Comparison of ENCODE assay signal across 9 mouse cellular contexts in the genomic region with DNA sequence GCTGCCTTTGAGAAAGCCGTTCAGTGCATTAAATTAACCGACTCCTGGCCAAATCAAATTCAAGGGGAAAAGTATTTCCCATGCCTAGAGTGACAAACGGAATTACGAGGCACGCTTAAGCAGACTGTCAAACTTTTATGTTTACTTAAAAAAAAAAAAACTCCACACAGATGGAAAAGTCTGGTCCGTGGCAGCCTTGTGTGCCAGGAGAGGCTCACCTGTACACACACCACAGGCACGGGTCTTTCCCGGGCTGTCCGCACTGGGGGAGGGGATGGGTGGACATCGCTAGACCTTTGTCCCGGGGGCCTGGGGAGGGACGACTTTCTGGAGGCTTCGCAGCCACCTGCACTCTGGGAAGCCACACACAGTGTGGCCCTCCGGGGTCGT. TPM values are rescaled to one million over a fixed set of nuclear protein-coding genes. Genes with fewer than 3 reads are reported as not detected.
DNase-seq lines count a peak whose midpoint lies in the region; ATAC-seq lines count a peak whose summit lies in the region.
"Had no signal": no experiment of that assay in that cellular context is flagged by ENCODE, and none has a peak within 500 bp of the region (broad histone marks: within the 10 kb centered on the region; RNA-seq: fewer than 3 reads in every experiment).

No protein-coding gene starts in this region.

- peaks cover 34% of the 10 kb centered on the region; the same call in 1 of the 2 replicates for H3K79me2 ChIP-seq in macrophage (ENCODE audit: inconsistent target)

- under 1% methylated on average over 15 of the region's 15 CpGs for WGBS in heart, embryonic 16.5 days
- WGBS in hindbrain, embryonic 12.5 days = 0% methylated on average over 15 of the region's 15 CpGs
- WGBS in macrophage (ENCODE audit: missing documents) = 5% methylated on average over 14 of the region's 15 CpGs

- H3K4me1 ChIP-seq in heart, embryonic 16.5 days (ENCODE audit: control insufficient read depth, insufficient read depth, low read length) = peaks cover 20% of the 10 kb centered on the region
- peaks cover 27% of the 10 kb centered on the region for H3K4me1 ChIP-seq in hindbrain, embryonic 12.5 days

- H3K36me3 ChIP-seq in heart, embryonic 16.5 days (ENCODE audit: control insufficient read depth, insufficient read depth) = no peaks in the 10 kb centered on the region
- no peaks in the 10 kb centered on the region for H3K36me3 ChIP-seq in hindbrain, embryonic 12.5 days
- H3K36me3 ChIP-seq in macrophage (ENCODE audit: inconsistent target) = no peaks in the 10 kb centered on the region

- peak overlapping the region; percentile 80 for H3K4me3 ChIP-seq in heart, embryonic 16.5 days (ENCODE audit: low read length)
- peak overlapping the region; percentile 94 for H3K4me3 ChIP-seq in hindbrain, embryonic 12.5 days
- peak overlapping the region; percentile 8; the same call in 1 of the 2 replicates for H3K4me3 ChIP-seq in macrophage (ENCODE audit: inconsistent target)

- H3K4me2 ChIP-seq in heart, embryonic 16.5 days (ENCODE audit: low read depth, low read length) = peak overlapping the region; percentile 99
- H3K4me2 ChIP-seq in hindbrain, embryonic 12.5 days (replicated peaks) = peak overlapping the region; percentile 98

- H3K9me3 ChIP-seq in heart, embryonic 16.5 days (replicated peaks; ENCODE audit: control insufficient read depth, low read length) = peaks cover under 1% of the 10 kb centered on the region
- H3K9me3 ChIP-seq in hindbrain, embryonic 12.5 days (replicated peaks) = no peaks in the 10 kb centered on the region

- H3K27ac ChIP-seq in heart, embryonic 16.5 days (ENCODE audit: low read length) = peak overlapping the region; percentile 97
- peak overlapping the region; percentile 100 for H3K27ac ChIP-seq in hindbrain, embryonic 12.5 days
- no peak overlapping the region for H3K27ac ChIP-seq in macrophage

- H3K27me3 ChIP-seq in heart, embryonic 16.5 days (ENCODE audit: control insufficient read depth, insufficient read depth, low read length) = no peaks in the 10 kb centered on the region
- no peaks in the 10 kb centered on the region for H3K27me3 ChIP-seq in hindbrain, embryonic 12.5 days

- no peak; the same call in 1 of the 2 replicates for ATAC-seq in heart, embryonic 16.5 days (replicated peaks; ENCODE audit: extremely low read depth, insufficient read depth, low FRiP score)
- peak; percentile 49 for ATAC-seq in hindbrain, embryonic 12.5 days (ENCODE audit: low FRiP score)

- peak overlapping the region; percentile 98 for H3K9ac ChIP-seq in heart, embryonic 16.5 days (ENCODE audit: low read length)
- H3K9ac ChIP-seq in hindbrain, embryonic 12.5 days = peak overlapping the region; percentile 100

- DNase-seq in heart, adult 18-20 months = no peak
- peak; percentile 27 for DNase-seq in adipocyte (ENCODE audit: low spot score)
- DNase-seq in urinary bladder, postnatal 14 days (ENCODE audit: low spot score) = no peak
- no peak for DNase-seq in cerebellum, adult 11 months
- no peak for DNase-seq in frontal cortex, postnatal 14 days (ENCODE audit: low spot score in 2 of 2)

RNA-seq across cellular contexts. Expression of a gene that starts 0.6 kb away (rescaled TPM):
- polyA plus RNA-seq in heart, embryonic 16.5 days (2015; fragmentation: Nextera tagmentation; extraction: Ambion mirVana) = 6.7 and 7.2 TPM in 2 replicates
- total RNA-seq in heart, adult 18-20 months (2021) = 10 to 100 TPM; 14.8 to 19.6 TPM
- polyA plus RNA-seq in hindbrain, embryonic 12.5 days (2016; fragmentation: Nextera tagmentation; extraction: Ambion mirVana) = 13.0 and 13.8 TPM in 2 replicates
- total RNA-seq in macrophage (2018; cell fraction: chromatin; rRNA removed) = 100 to 1,000 TPM in 4 of 26 experiments, 10 to 100 TPM in 22; 60.7 to 254 (median 77.8) TPM
- total RNA-seq in macrophage (2018; cell fraction: cytosol; rRNA removed) = 10 to 100 TPM; 10.3 to 17.3 (median 13.7) TPM
- total RNA-seq in macrophage (2018; cell fraction: nucleus; rRNA removed) = 10 to 100 TPM; 25.9 to 94.0 (median 41.7) TPM
- 11.9 to 24.5 TPM (median 12.0 TPM) in 3 replicates for polyA plus RNA-seq in macrophage (2018)

RNA-seq across cellular contexts. Expression of a gene that starts 31.2 kb away (rescaled TPM):
- 4.3 and 8.8 TPM in 2 replicates for polyA plus RNA-seq in heart, embryonic 16.5 days (2015; fragmentation: Nextera tagmentation; extraction: Ambion mirVana)
- total RNA-seq in heart, adult 18-20 months (2021) = under 1 TPM in 1 of 2 experiments, not detected in 1; 0.46 TPM
- 4.2 and 6.5 TPM in 2 replicates for polyA plus RNA-seq in hindbrain, embryonic 12.5 days (2016; fragmentation: Nextera tagmentation; extraction: Ambion mirVana)
- total RNA-seq in macrophage (2018; cell fraction: chromatin; rRNA removed) = 1 to 10 TPM in 2 of 26 experiments, under 1 TPM in 3, not detected in 21; 0.25 to 2.8 (median 0.83) TPM
- under 1 TPM in 11 of 26 experiments, not detected in 15; 0.05 to 0.33 (median 0.18) TPM for total RNA-seq in macrophage (2018; cell fraction: cytosol; rRNA removed)
- under 1 TPM in 2 of 26 experiments, not detected in 24; 0.42 to 0.84 TPM for total RNA-seq in macrophage (2018; cell fraction: nucleus; rRNA removed)
- polyA plus RNA-seq in macrophage (2018) = 0.19 TPM in 1 of 3 replicates, not detected in the others

RNA-seq across cellular contexts. Expression of a gene that starts 57.9 kb away (rescaled TPM):
- polyA plus RNA-seq in heart, embryonic 16.5 days (2015; fragmentation: Nextera tagmentation; extraction: Ambion mirVana) = 0.03 TPM in 1 of 2 replicates, not detected in the other
- not detected for total RNA-seq in heart, adult 18-20 months (2021)
- not detected in 2 replicates for polyA plus RNA-seq in hindbrain, embryonic 12.5 days (2016; fragmentation: Nextera tagmentation; extraction: Ambion mirVana)
- total RNA-seq in macrophage (2018; cell fraction: chromatin; rRNA removed) = not detected
- total RNA-seq in macrophage (2018; cell fraction: cytosol; rRNA removed) = not detected
- total RNA-seq in macrophage (2018; cell fraction: nucleus; rRNA removed) = not detected
- not detected in 3 replicates for polyA plus RNA-seq in macrophage (2018)
- total RNA-seq: neutrophil, adult 5-6 weeks had no signal

Comparison
In these comparisons a context has a peak if more than half of its experiments do, and no peak if none do; other contexts are left out.
1. H3K4me3 ChIP-seq: peak in every context shown above with its lines; median percentile 94 in hindbrain, embryonic 12.5 days; 80 in heart, embryonic 16.5 days; 8 in macrophage.